Mouse (Mus musculus): ENCODE results near the gene Tubb2b. TPM values are rescaled to one million over a fixed set of nuclear protein-coding genes. Genes with fewer than 3 reads are reported as not detected.

The Tubb2b gene
- polyA plus RNA-seq, 1 experiment from 2014 or later, result 37.3 TPM

- DNase-seq (ENCODE audit: low spot score), result no peak
Measured at GRCm38 (mm10) chr13:34143389-34143788, 13.1 kb upstream of the Tubb2b start.

GRCm38 (mm10) chr13:34136605-34137004 lies 6.3 kb upstream of the Tubb2b start:
- no peak for DNase-seq (ENCODE audit: low spot score)

- DNase-seq (ENCODE audit: low spot score), result no peak
Measured at GRCm38 (mm10) chr13:34134276-34134675, 4.0 kb upstream of the Tubb2b start.

- DNase-seq (ENCODE audit: low spot score), result no peak
Measured at GRCm38 (mm10) chr13:34133326-34134071, 3.2 kb upstream of the Tubb2b start.

GRCm38 (mm10) chr13:34132875-34133274 lies 2.6 kb upstream of the Tubb2b start:
- no peak for DNase-seq (ENCODE audit: low spot score)

- DNase-seq (ENCODE audit: low spot score), result no peak
Measured at GRCm38 (mm10) chr13:34132299-34132698, 2.0 kb upstream of the Tubb2b start.

GRCm38 (mm10) chr13:34131708-34132060 lies 1.4 kb upstream of the Tubb2b start:
- peak; percentile 86 for DNase-seq (ENCODE audit: low spot score)

- DNase-seq (ENCODE audit: low spot score), result peak; percentile 86
Measured at GRCm38 (mm10) chr13:34131011-34131707, 893 bp upstream of the Tubb2b start.

GRCm38 (mm10) chr13:34129485-34130225 lies 611 bp downstream of the Tubb2b start:
- DNase-seq (ENCODE audit: low spot score), result peak; percentile 76

GRCm38 (mm10) chr13:34128276-34129114 lies 1.8 kb downstream of the Tubb2b start:
- DNase-seq (ENCODE audit: low spot score), result no peak

- DNase-seq (ENCODE audit: low spot score), result no peak
Measured at GRCm38 (mm10) chr13:34125711-34126110, 4.6 kb downstream of the Tubb2b start.

- DNase-seq (ENCODE audit: low spot score), result no peak
Measured at GRCm38 (mm10) chr13:34120536-34120935, 9.7 kb downstream of the Tubb2b start.

GRCm38 (mm10) chr13:34119406-34119805 lies 10.9 kb downstream of the Tubb2b start:
- peak; percentile 87 for DNase-seq (ENCODE audit: low spot score)

GRCm38 (mm10) chr13:34118816-34119215 lies 11.4 kb downstream of the Tubb2b start:
- DNase-seq (ENCODE audit: low spot score), result peak; percentile 58

- DNase-seq (ENCODE audit: low spot score), result no peak
Measured at GRCm38 (mm10) chr13:34116508-34116907, 13.8 kb downstream of the Tubb2b start.

GRCm38 (mm10) chr13:34114654-34115053 lies 15.6 kb downstream of the Tubb2b start:
- peak; percentile 89 for DNase-seq (ENCODE audit: low spot score)

GRCm38 (mm10) chr13:34113086-34113485 lies 17.2 kb downstream of the Tubb2b start:
- DNase-seq (ENCODE audit: low spot score), result no peak

- DNase-seq (ENCODE audit: low spot score), result no peak
Measured at GRCm38 (mm10) chr13:34112369-34113081, 17.7 kb downstream of the Tubb2b start.

- no peak for DNase-seq (ENCODE audit: low spot score)
Measured at GRCm38 (mm10) chr13:34111878-34112277, 18.4 kb downstream of the Tubb2b start.

- DNase-seq (ENCODE audit: low spot score), result no peak
Measured at GRCm38 (mm10) chr13:34111019-34111418, 19.2 kb downstream of the Tubb2b start.

GRCm38 (mm10) chr13:34109677-34110058 lies 20.6 kb downstream of the Tubb2b start:
- DNase-seq (ENCODE audit: low spot score), result no peak
